Mouse (Mus musculus): Measurements from ENCODE around the gene Col5a1.

Col5a1 gene

DNA sequence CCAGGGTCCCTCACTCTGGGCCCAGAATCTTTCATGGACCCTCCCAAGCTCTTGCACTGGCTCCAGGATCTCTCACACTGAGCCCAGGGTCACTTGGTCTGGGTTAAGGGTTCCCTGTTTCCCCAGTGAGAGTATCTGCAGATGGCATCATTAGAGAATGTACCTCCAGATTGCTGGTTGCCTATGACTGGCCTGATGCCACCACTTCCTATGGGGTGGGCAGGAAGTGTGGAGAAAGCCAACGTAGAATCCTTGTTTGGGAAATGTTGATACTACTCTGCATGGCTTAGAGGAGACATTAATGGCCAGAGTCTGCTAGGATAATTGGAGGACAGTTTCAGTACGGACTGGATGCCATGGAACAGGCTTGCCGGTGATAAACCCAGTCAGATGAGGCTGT is 76.2 kb downstream of the Col5a1 start:
- in situ Hi-C loops (cut with MboI, MseI): loop anchor here in 1 of 2 experiments (5.0 kb wide), 1 partner anchor 190 kb away; no protein-coding TSS in a partner anchor

DNA sequence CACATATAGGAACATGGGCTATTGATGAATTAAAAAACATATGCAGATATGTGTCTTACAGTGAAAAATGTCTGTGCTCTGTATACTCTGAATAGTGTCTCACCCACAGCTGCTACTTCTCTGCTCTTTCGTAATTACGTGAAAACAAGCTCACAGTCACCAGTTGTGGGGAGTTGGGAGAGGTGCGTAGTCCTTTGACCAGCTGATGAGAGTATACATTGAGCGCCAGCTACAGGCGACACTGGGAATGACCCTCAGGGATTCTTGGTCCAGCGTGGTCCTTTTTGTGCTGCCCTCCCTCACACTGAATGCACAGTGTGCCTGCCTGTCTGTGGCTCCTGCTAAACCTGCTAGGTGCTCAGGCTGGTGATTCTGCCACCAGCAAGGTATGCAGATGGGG is 82.9 kb downstream of the Col5a1 start:
- in situ Hi-C loops (cut with MboI, MseI): no loop called here

DNA sequence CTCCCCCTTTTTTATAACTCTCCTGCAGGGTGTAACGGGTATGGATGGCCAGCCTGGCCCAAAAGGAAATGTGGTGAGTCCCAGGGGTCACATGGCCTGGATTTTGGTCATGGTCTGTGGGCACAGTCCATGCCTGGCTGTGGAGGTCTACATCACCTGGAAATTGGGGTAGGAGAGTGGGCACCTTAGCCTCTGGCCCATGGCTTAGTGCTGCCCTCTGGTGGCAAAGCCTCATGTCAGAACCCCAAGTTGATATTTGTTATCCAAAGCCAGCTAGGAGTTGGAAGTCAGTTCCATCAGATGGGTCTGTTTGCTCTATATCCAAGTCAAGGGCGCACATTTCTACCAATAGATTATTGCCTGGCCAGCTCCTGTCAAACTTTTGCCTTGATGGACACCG is 87.6 kb downstream of the Col5a1 start:
- in situ Hi-C loops (cut with MboI, MseI): no loop called here

DNA sequence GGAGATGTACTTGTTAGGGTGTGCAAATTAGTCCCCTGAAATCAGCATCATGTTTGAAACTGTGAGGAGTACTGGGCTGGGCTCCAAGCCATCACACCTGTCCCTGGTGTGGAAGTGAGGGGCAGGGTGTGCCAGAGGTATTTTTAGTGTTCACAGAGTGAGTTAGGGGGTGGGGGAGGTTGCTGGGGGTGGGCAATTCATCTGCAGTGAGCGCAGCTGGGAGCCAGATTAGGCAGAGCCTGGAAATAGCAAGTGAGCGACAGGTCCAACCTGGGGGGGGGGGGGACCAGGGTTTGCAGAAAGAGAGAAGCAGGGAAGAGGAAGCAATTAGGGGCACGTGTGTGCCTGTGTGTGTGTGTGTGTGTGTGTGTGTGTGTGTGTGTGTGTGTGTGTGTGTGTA is 89.6 kb downstream of the Col5a1 start:
- in situ Hi-C loops (cut with MboI, MseI): no loop called here

DNA sequence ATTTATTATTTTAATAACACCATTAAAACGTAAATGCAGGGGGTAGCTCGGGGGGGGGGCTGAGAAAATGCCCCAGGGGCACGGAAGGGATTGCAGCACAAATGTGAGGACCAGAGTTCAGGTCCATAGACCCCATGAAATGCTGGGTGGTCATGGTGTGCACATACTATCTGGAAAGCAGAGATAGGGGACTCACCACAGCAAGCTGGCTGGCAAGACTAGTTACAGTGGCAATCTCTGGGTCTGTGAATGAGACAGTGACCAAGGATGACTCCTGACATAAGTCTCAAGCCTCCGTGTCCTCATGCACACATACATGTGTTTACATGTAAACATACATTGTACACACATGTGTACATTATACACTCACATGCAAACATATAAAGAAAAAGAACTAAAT is 90.3 kb downstream of the Col5a1 start:
- in situ Hi-C loops (cut with MboI, MseI): no loop called here

DNA sequence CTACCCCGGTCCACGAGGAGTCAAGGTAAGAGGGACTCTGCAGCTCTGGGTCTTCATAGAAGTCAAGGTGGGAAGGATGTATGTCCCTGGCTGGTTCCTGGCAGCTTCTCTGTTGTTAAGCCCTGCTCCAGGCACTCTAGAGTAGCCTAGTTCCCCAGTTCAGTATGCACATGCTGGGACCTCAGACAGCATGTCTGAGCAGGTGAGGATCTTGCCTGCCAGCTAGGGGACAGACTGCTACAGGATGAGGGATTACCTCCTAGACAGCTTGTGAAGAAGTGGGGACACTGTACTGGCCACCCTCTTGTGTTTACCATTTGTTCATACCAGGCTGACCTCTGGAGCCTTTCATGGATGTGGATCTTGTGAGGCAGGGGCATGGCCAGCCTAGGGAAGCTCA is 94.8 kb downstream of the Col5a1 start:
- in situ Hi-C loops (cut with MboI, MseI): loop anchor here in 1 of 2 experiments (5.0 kb wide), 1 partner anchor 209 kb away; no protein-coding TSS in a partner anchor

DNA sequence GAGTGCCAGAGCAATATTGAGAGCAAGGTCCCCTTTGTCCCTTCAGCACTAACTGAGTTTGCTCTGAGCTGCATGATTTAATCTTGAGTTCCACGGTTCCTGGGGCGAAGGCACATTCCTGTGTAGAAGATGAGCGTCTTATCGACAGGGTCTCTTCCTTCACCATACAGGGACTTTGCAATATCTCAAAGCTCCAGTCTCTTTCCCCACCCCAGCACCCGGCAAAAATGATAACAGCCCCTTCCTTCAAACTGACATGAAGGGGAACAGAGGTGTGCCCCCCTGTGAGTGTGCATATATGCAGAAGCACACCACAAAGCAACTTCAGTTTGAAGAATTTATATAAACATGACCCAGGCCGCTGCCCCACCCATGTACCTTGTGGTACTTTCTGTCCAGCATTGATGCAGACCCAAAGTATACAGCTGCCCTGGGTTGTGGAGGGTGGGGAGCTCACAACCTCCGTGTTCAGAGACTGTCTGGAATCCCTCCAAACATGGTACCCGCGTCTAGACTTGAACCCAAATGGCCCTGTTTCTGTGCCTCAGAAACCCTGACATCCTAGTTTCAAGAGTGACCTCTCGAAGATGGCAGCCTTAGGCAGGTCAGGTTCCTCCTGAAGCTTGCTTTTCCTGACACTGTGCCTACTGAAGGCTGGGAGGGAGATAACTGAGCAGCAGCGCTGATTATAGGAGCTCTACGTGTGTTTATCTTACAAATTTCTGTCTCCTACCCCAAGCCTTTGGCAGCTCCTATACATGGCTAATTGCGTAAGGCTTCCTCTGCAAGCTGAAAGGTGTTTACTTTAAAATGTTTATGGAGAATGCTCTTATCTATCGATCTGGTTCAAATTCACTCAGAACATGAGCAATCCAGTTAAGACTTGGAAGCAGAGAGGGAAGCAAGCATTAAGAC is 95.7 kb downstream of the Col5a1 start:
- in situ Hi-C loops (cut with MboI, MseI): loop anchor here in 1 of 2 experiments (5.0 kb wide), 1 partner anchor 210 kb away; no protein-coding TSS in a partner anchor

DNA sequence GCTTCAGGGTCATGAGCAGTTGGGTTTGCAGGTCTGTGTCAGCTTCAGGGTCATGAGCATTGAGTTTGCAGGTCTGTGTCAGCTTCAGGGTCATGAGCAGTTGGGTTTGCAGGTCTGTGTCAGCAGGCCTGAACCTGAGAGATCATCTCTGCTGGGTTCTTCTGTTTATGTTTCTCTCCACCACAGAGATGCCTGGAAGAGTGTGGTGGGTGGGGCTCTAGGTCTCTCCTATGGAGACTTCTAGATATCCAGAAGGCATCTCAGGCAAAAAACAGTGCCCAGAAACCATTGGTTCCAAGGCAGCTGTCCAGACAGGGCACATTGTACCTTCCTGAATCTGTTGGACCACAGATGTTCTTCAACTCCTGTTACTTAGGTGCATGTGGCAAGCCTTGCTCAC is 96.9 kb downstream of the Col5a1 start:
- in situ Hi-C loops (cut with MboI, MseI): loop anchor here in 1 of 2 experiments (5.0 kb wide), 1 partner anchor 211 kb away; no protein-coding TSS in a partner anchor

DNA sequence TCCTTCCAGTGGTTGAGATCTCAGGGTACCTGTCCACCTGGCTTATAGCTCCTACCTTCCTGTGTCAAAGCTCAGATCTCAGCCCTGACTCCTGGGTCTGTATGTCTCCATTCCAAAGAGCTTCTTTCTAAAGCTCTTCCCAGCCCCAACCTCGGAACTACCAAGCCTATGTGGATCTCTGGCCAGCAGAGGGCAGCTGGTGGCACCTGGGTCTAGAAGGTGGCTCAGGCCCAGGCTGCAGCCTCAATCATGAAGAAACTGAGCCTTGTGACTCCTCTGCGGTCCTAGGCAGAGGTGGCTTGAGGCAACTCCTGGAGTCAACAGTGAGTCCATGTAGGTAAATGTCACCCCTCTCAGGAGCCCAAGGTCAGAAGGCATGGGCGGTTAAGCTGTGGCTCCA is 97.7 kb downstream of the Col5a1 start:
- in situ Hi-C loops (cut with MboI, MseI): loop anchor here in 1 of 2 experiments (5.0 kb wide), 1 partner anchor 212 kb away; no protein-coding TSS in a partner anchor

DNA sequence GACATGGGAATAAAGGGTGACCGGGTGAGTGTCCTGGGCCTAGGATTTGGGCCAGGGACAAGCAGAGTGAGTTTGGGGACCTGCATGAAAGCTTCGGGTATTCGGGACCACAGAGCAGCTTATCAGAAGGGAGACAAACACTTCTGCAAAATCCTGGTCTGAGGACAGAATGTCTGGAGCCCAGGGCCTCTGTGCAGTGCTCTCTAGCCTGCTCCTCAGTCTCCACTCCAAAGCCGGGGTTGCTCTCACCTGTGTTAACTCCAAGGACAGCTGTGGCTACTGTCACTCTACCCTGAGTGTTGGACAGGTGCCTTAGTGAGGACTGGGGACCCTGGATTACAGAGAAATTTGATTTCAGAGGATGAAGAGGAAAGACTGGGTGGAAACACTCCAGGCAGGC is 100.5 kb downstream of the Col5a1 start:
- in situ Hi-C loops (cut with MboI, MseI): no loop called here

DNA sequence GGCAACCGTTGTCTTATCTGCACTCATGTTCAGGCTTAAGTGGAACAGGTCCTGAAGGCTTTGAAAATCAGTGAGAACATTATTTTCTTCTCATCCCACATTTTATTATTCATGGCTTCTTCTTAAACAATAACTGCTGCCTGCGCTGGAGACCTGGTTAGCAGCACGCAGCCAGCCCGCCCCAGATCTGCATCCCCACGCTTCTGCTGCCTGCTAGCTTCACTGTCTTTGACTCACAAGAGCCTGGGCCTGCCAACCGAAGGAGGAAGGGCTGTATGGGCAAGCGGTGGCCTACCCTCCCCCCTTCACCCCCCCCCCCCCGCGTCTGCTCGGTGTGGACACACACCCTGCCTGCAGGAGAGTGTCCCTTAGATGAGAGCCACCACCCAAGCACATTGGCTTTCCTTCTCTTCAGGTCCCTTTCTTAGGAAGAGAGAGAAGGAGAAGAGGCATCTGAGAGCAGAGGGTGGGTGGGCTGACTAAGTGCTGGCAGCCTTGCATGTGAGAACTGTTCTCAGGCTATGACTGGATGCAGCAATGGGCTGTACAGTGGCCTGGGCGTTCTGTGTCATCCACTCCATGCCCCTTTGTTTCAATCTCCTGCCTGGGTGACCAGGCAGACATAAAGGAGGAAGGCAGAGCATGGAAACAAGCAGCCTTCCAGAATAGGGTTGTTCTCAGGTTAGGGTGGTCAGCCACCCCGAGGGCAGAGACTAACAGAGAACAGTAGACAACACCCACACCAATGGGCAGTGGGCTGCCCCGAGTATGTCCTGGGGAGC is 104.4 kb downstream of the Col5a1 start:
- in situ Hi-C loops (cut with MboI, MseI): no loop called here

DNA sequence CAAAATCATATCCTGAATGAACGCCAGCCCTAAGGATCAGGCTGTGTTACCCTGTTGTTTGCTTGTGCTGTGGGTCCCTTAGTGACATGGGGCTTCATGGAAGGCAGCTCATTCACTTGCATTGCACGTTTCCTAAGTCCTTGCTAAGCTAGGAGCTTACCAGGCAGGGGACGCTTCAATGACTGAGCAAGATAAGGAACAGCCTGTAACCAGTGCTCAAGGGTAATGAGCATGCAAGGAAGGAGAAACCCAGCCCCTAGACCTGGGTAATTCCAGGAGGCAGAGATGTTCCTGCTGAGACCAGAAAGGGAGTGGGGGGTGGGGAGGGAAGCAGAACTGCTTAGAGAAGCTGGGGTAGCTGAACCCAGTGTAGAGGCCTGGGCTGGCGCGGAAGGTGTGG is 107.2 kb downstream of the Col5a1 start:
- in situ Hi-C loops (cut with MboI, MseI): no loop called here

DNA sequence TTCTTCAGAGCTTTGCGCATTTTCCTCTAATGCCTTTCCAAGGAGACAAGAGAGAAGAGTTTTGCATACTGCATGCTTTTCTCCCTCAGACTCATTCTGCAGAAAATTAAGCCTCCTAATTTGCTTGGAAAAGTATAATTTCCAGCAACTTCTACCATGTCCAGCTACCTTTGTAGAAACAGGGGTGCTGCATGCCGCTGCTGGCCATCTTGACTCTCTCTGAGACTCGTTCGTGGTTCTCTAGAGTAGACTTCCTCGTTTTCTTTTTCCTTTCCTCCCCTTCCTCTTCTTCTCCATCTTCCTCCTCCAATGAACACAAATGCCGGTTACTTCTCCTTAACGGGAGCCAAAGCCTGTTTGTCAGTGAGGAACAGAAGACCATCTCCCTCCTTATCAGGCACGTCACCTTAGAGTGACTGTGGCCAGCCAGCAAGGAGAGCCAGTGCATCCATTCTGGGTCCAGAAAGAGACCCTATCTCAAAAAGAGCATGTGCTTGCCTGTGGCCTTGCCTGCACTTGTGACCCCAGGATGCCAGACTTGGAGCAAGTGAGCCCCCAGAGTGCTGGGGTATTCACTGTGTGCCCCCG is 113.9 kb downstream of the Col5a1 start:
- in situ Hi-C loops (cut with MboI, MseI): no loop called here

DNA sequence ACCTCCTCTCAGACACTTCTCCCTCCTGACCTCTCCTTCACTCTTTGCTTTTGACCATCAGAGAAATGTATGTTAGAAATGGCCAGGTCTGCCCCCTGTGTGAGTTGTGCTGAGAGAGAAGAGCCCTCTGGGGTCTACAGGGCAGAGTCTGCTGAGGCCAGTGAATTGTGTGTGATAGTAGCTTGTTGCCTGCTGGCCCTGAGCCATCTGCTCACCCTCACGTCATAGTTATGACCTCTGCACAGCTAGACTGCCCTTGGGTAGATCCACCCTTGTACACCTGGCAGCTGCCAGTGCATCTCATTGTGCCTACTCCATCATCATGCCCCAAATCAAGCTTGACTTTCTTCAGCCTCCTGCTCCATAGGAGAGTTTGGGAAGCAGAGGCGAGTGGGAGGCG is 114.4 kb downstream of the Col5a1 start:
- in situ Hi-C loops (cut with MboI, MseI): no loop called here

DNA sequence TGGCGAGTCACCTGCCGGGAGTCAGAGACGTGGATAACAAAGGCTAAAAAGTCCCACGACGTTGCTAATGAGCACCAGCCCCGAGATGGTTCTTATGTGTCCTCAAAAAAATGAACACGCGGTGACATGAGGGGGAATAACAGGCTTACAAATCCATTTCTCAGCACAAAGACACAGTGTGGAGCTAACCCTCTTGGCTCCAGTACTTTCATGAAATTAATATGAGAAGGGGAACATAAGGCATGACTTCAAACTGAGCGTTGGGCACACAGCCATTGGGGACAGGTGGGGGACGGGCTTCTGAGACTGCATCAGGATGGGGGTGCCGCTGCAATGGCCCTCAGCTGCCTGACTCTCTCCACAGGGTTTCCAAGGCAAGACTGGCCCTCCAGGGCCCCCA is 115.0 kb downstream of the Col5a1 start:
- in situ Hi-C loops (cut with MboI, MseI): no loop called here

DNA sequence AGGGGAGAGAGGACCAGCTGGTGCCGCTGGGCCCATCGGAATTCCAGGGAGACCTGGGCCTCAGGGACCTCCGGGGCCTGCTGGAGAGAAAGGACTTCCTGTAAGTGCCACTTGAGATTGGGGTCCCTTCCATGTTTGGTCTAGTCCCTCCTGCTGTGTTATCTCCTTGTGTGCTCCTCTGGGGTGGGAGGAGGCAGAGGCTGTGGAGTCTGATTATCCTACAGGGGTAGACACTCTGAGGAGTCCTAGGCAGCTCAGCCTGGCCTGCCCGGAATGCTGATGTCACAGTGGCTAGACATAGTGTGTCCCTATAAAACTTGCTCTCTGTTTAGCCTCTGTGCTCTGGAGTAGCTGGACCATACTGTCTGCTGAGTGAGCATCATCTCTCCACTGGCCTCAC is 119.0 kb downstream of the Col5a1 start:
- in situ Hi-C loops (cut with MboI, MseI): no loop called here

DNA sequence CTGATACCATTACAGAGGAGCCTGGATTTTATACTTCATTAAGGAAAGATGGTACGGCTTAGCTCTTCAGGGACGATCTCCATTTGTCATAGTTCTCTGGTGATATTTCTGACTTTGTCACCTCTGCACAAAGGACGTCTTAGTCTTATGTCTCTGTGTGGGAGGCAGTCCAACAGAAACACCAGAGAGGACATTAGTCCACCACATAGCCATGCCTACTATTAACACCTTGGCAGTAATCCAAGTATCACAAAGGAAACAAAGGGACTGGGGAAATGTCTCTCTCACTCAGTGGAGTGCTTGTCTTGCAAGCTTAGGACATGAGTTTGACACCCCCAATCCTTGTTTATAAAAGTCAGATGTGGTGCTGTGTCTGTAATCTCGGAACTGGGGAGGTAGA is 122.0 kb downstream of the Col5a1 start:
- in situ Hi-C loops (cut with MboI, MseI): no loop called here

DNA sequence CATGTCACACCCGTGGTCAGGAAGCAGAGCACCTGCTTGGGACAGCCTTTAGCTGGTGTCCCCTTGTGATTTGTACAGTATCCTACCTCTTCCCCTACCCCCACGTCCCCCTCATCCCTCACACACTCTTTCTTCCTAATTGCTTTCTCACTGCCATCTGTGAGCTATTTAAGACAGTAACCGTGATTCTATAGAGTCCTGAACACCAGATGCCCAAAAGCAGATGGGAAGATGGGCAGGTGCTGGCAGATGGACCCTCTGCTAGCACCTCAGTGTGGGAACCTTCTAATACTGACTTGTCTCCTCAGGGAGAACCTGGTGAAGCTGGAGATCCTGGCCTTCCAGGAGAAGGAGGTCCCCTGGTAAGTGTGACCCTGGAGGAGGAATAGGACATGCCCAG is 126.1 kb downstream of the Col5a1 start:
- in situ Hi-C loops (cut with MboI, MseI): no loop called here

DNA sequence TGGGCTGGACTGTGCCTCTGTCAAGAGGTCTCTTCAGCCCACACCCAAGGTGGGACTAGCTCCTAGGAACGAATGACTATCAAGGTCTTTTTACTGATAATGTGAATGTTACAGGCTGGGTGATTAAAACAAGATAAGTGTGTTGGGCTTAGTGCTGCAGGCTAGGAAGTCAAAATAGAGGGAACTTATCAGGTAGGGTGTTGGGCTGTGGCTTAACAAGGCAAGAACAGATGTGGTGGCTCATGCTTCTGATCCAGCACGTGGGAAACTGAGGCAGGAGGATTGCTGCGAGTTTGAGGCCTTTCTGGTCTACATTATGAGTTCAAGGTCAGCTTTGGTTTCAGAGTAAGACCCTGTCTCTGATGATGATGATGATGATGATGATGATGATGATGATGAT is 128.6 kb downstream of the Col5a1 start:
- in situ Hi-C loops (cut with MboI, MseI): no loop called here

DNA sequence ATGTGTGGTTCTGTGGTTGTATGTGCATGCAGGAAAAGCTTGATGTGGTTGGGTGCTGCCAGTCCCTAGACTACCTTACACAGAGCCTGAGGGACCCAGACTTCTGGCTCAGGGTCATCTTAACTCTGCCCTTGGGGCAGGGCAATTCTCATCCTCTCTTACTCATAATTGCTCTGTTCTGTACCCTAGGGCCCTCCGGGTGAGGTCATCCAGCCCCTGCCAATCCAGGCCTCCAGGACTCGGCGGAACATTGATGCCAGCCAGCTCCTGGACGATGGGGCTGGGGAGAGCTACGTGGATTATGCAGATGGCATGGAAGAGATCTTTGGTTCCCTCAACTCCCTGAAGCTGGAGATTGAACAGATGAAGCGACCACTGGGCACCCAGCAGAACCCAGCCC is 138.2 kb downstream of the Col5a1 start:
- in situ Hi-C loops (cut with MboI, MseI): no loop called here

DNA sequence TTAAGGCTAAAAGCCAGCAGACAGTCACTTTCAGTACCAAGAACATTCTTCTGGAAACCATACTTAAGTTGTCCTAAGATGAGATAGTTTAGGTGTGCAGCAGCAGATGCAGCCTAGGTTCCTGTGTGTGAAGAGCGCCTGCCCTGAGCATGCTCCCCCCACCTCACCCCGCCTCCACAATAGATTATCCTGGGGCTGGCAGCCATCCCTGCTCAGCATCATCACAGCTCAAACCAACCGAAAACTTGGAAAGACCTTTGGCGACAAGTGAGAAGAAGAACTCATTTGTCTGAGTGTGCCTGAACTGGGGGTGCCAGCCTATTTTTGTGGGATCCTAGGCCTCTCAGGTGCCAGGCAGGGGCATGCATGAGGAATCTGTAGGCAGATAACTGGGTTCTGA is 139.6 kb downstream of the Col5a1 start:
- in situ Hi-C loops (cut with MboI, MseI): no loop called here

DNA sequence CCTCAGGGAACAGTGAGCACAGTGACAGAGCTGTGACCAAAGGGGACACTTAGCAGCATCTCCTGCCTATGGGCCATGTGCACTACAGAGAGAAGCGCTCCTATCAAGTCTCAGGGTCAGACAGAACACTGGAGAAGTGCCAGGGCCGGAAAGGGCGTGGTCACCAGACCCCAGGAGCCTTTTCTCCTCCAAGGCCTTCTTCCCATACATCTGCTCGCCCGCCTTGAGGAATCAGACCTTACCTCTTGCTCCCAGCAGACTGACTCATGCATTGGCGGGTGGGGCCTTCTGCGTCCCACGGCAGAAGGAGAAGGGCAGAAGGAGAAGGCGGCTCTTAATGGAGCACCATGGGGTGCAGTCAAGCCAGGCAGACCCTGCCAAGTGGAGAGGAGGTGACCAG is 145.6 kb downstream of the Col5a1 start:
- in situ Hi-C loops (cut with MboI, MseI): no loop called here

Measured in T-helper 17 cell (primary cell).